Mouse (Mus musculus): ENCODE measurements around the gene Cct5. TPM values are rescaled to one million over a fixed set of nuclear protein-coding genes. Genes with fewer than 3 reads are reported as not detected.

The Cct5 gene
- polyA plus RNA-seq, 1 experiment from 2014 or later = 409 TPM

Other genes starting within 250 kb of the Cct5 start
- 0.28 and 0.32 TPM in 2 replicates for gene Ankrd33b, start 234.1 kb downstream of the Cct5 start, polyA plus RNA-seq (2015; fragmentation: Nextera tagmentation; extraction: Ambion mirVana)
- gene Ropn1l, start 148.1 kb downstream of the Cct5 start, polyA plus RNA-seq (2015; fragmentation: Nextera tagmentation; extraction: Ambion mirVana) = 2.1 and 2.3 TPM in 2 replicates
- 12.7 and 16.2 TPM in 2 replicates for gene March6, start 70.8 kb downstream of the Cct5 start, polyA plus RNA-seq (2015; fragmentation: Nextera tagmentation; extraction: Ambion mirVana)
- gene Cmbl, start 36.4 kb downstream of the Cct5 start, polyA plus RNA-seq (2015; fragmentation: Nextera tagmentation; extraction: Ambion mirVana) = 5.0 and 5.3 TPM in 2 replicates
- 9.3 and 10.3 TPM in 2 replicates for gene Fam173b, start within 50 bp of the Cct5 start, polyA plus RNA-seq (2015; fragmentation: Nextera tagmentation; extraction: Ambion mirVana)